Mouse (Mus musculus) subcutaneous adipose tissue, adult 2 months (tissue): ENCODE data around the gene Ndufb2. TPM values are rescaled to one million over a fixed set of nuclear protein-coding genes. Genes with fewer than 3 reads are reported as not detected.

Source experiments
- polyA plus RNA-seq: library from polyadenylated mRNA; depleted of rRNA; stranded (reverse); fragments of >200 nt; gene quantifications from 2 replicates; pipeline ENCODE4 v1.2.3, GENCODE M21; 2012; ENCODE audit warnings: low replicate concordance; rRNA removed

The Ndufb2 gene
- 308 and 324 TPM in 2 replicates for polyA plus RNA-seq

DNA sequence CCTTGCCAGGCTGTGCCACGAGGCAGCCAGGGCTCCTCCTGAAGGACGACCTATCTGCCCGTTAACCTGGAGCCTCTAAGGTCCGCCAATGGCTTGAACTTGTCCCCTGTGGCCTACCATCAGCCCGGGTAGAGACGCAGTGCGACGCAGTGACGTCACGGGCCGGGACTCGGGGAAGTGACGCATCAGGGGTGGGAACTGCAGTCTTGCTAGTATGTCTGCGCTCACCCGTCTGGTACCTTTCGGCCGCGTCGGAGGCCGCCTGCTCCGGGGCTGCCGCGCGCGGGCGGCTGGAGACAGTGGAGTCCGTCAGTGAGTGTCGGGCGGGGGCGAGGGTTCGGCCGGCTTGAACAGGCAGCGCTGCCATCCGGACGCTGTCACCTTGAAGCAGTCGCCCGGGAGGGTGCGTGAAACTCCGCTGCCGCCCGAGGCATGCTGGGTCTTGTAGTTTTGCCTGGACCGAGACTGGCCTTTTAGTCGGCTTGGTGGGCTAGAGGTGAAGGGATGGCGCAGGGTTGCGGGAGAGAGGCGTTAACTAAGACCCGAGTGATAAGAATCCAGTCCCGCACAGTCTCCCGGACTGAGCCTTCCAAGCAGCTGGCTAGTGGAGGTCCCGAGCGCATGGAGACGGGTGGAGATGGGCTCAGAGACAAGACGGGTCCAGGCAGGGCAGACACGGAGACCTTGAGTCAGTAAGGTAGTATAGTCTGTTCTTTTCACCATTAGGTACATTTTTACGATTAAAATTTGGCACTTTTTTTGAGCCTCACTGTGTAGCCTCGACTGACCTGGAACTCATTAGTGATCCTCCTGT is at the start of gene Ndufb2:
Gene Ndufb2 (plus strand): TSS at position 174 of the 814 bp plus-strand sequence.

DNA sequence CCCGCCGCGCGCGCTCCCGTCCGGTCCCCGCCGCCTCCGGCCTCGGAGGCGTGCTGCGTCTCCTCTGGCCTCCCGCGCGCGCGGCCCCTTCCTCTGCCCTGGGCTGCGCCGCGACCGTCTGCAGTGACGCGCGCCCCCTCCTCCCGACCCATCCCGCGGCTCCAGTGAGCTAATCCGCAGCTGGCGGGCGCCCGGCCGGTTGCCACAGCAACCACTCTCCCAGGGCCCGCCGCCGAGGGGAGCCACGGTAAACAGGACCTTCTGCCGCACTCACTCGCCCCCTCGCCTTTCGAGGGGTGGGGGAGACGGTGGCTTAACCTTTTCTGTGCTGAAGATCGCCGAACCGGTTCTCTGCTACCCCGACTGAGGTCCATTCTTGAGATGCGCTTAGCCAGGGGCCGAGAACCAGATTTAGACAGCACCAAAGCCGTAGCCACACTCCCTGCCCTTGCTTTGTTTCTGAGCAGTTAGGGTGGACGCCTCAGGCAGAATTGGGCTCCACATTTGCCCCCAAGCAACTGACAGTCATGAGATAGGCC is 34.6 kb upstream of the Ndufb2 start, which contains the start of gene Dennd2a:
Gene Dennd2a (minus strand): TSS at position 145 of the 539 bp plus-strand sequence.

DNA sequence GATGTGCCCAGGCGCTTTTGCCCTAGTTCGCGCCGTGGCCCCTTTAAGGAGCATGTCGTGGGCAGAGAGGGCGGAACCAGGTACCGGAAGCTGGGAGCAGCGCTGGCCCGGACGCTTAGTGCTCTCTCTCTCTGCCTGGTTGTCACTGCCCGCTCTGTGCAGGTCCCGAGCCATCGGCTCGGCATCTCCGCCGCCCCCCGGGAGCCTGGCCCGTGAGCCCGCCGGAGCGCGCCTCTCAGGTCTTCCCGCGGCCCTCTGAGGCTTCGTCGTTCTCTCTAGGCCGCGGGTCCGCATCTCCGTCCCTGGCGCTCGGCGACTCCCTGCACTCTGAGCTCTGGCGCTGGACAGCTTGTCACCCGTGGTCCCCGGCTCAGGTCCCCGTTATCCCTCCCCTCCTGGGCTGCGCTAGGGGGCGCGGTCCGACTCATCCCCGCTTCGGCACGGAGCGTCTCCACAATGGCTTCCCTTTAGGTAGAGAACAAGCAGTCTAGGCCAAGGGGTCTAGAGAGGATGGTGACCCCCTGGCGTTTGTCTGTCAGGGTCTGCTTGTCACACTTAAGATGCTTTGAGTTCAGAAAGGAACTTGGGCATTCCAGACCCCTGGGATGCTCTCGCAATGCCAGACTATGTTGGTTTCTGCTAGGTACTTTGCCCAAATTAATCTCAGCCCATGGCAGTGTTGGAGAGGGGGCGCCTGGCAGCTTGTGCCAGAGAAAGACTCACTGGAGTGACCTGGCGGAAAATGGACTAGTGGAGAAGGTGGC is 18.4 kb upstream of the Ndufb2 start, which contains the start of gene Adck2:
Gene Adck2 (plus strand): TSS at position 83 of the 764 bp plus-strand sequence.

DNA sequence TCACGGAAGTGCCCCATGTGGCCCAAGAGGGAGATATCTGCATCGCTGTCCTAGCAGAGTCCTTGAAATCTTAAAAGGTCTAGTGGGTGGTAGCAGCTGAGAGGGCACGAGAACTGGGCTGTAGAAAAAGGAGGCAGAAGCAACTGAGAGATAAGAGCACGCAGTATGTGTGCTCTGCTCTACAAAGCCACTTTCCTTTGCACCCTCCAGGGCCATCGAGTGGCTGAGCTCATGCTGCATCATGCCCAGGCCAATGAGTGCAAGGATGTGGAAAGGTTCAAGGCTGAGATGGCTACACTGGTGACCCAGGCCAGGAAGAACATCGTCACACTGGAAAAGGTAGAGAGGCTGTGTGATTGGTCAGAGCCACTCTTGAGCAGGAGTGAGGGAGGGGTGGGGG is 6.9 kb upstream of the Ndufb2 start, which contains the start of gene Gm42420:
Gene Gm42420 (plus strand): TSS at position 237 of the 400 bp plus-strand sequence.

Other genes starting within 250 kb of the Ndufb2 start
- 17.0 and 33.0 TPM in 2 replicates for gene Slc37a3, start 214.9 kb upstream of the Ndufb2 start, polyA plus RNA-seq
- gene Rab19, start 211.4 kb upstream of the Ndufb2 start, polyA plus RNA-seq, result 0.92 and 3.4 TPM in 2 replicates
- gene Mkrn1, start 172.1 kb upstream of the Ndufb2 start, polyA plus RNA-seq, result 23.3 and 35.6 TPM in 2 replicates
- 19.4 and 30.8 TPM in 2 replicates for gene Dennd2a, start 34.7 kb upstream of the Ndufb2 start, polyA plus RNA-seq
- gene Adck2, start 18.7 kb upstream of the Ndufb2 start, polyA plus RNA-seq, result 12.5 and 14.9 TPM in 2 replicates
- 0.28 and 0.33 TPM in 2 replicates for gene Gm42420, start 6.8 kb upstream of the Ndufb2 start, polyA plus RNA-seq
- gene Braf, start 132.9 kb downstream of the Ndufb2 start, polyA plus RNA-seq, result 10.2 and 15.9 TPM in 2 replicates
- 103 and 105 TPM in 2 replicates for gene Mrps33, start 218.4 kb downstream of the Ndufb2 start, polyA plus RNA-seq